Mouse (Mus musculus) liver, embryonic 16.5 days (tissue): ENCODE measurements at regions not wholly inside any gene's neighbourhood (a gene's known extent, or its start where the extent isn't known, plus 50 kb on each side); places are given as distances from the start of the nearest gene placed in this dataset.

ENCODE experiments used
- ATAC-seq: fragments of 200-750 bp; cut with Nextera tagmentation; 2 replicates; pipeline ENCODE4 v1.8.0; 2017; ENCODE audit warnings: low read depth, mild to moderate bottlenecking, moderate number of reproducible peaks, moderate library complexity
- H3K27ac ChIP-seq: fragments of 300-500 bp; sonication (generic); 2 replicates; pipeline ENCODE4 v1.5.1; 2014; ENCODE audit warnings: mild to moderate bottlenecking, low read length
- H3K27me3 ChIP-seq: fragments of 300-500 bp; sonication (generic); 2 replicates; pipeline ENCODE4 v1.6.1; 2014; ENCODE audit warnings: low read depth, low read length, mixed read lengths; ENCODE audit not compliant: control insufficient read depth, insufficient read depth
- H3K36me3 ChIP-seq: fragments of 300-500 bp; sonication (generic); 2 replicates; pipeline ENCODE4 v1.6.1; 2014; ENCODE audit warnings: mild to moderate bottlenecking; ENCODE audit not compliant: control insufficient read depth, insufficient read depth
- H3K4me1 ChIP-seq: fragments of 300-500 bp; sonication (generic); 2 replicates; pipeline ENCODE4 v1.6.1; 2014; ENCODE audit warnings: low read depth, low read length, mixed read lengths; ENCODE audit not compliant: control insufficient read depth
- H3K4me2 ChIP-seq: fragments of 300-500 bp; sonication (generic); 2 replicates; pipeline ENCODE4 v1.6.1; 2014; ENCODE audit warnings: low read depth, low read length, mixed read lengths
- H3K4me3 ChIP-seq: fragments of 300-500 bp; sonication (generic); 2 replicates; pipeline ENCODE4 v1.5.1; 2014; ENCODE audit warnings: low read depth, mild to moderate bottlenecking, low read length
- H3K9ac ChIP-seq: fragments of 300-500 bp; sonication (generic); 2 replicates; pipeline ENCODE4 v1.6.1; 2014; ENCODE audit warnings: low read depth, low read length
- H3K9me3 ChIP-seq: fragments of 300-500 bp; sonication (generic); replicated peaks from 2 replicates; pipeline ENCODE4 v1.6.1; 2016; ENCODE audit warnings: low read length; ENCODE audit not compliant: control insufficient read depth
- WGBS: fragments of 180-500 bp; shearing (Covaris S2); extraction: QIAGEN DNeasy Blood & Tissue Kit; methylation state at CpG from one replicate; pipeline ENCODE4 v1.1.7; 2014; ENCODE audit not compliant: insufficient replicate concordance; 5-methylcytosine and 5-hydroxymethylcytosine counted together

GRCm38 (mm10) chr5:119054393-119054792 lies 493.9 kb downstream of the Med13l start:
- H3K4me3 ChIP-seq = no peak overlapping the region
- no peak overlapping the region for H3K9ac ChIP-seq
- 51% methylated on average over 6 of the region's 6 CpGs for WGBS
- no peak for ATAC-seq
- no peaks in the 10 kb centered on the region for H3K9me3 ChIP-seq
- no peak overlapping the region for H3K4me2 ChIP-seq
- H3K27me3 ChIP-seq = no peaks in the 10 kb centered on the region
- H3K27ac ChIP-seq = no peak overlapping the region
- no peaks in the 10 kb centered on the region for H3K36me3 ChIP-seq
- H3K4me1 ChIP-seq = no peaks in the 10 kb centered on the region

- no peak overlapping the region for H3K4me3 ChIP-seq
- no peak for ATAC-seq
- no peak overlapping the region for H3K4me2 ChIP-seq
- no peak overlapping the region for H3K9ac ChIP-seq
- 27% methylated on average over 12 of the region's 12 CpGs for WGBS
- no peaks in the 10 kb centered on the region for H3K27me3 ChIP-seq
- no peak overlapping the region for H3K27ac ChIP-seq
- no peaks in the 10 kb centered on the region for H3K9me3 ChIP-seq
- H3K4me1 ChIP-seq = no peaks in the 10 kb centered on the region
- H3K36me3 ChIP-seq = no peaks in the 10 kb centered on the region
Measured at GRCm38 (mm10) chr5:119055430-119055829, 495.0 kb downstream of the Med13l start.

- Histone ChIP-seq H3K27me3 (no peaks in the 10 kb centered on the region), H3K9me3 (no peaks in the 10 kb centered on the region), H3K4me1 (no peaks in the 10 kb centered on the region), H3K27ac (no peak overlapping the region), H3K9ac (no peak overlapping the region), H3K4me2 (no peak overlapping the region), H3K4me3 (no peak overlapping the region), H3K36me3 (no peaks in the 10 kb centered on the region)
- 76% methylated on average over 4 of the region's 4 CpGs for WGBS
- no peak for ATAC-seq
Measured at GRCm38 (mm10) chr5:119057813-119058212, 497.3 kb downstream of the Med13l start.

- H3K9me3 ChIP-seq = no peaks in the 10 kb centered on the region
- no peaks in the 10 kb centered on the region for H3K4me1 ChIP-seq
- no peak overlapping the region for H3K27ac ChIP-seq
- no peak overlapping the region for H3K9ac ChIP-seq
- no peaks in the 10 kb centered on the region for H3K36me3 ChIP-seq
- H3K4me3 ChIP-seq = no peak overlapping the region
- H3K27me3 ChIP-seq = no peaks in the 10 kb centered on the region
- ATAC-seq = no peak
- WGBS = 31% methylated on average over 10 of the region's 10 CpGs
- no peak overlapping the region for H3K4me2 ChIP-seq
Measured at GRCm38 (mm10) chr5:119058231-119058851, 497.9 kb downstream of the Med13l start.

- no peaks in the 10 kb centered on the region for H3K9me3 ChIP-seq
- no peak overlapping the region for H3K4me3 ChIP-seq
- no peak overlapping the region for H3K27ac ChIP-seq
- H3K36me3 ChIP-seq = no peaks in the 10 kb centered on the region
- no peak for ATAC-seq
- H3K4me2 ChIP-seq = no peak overlapping the region
- 76% methylated on average over 2 of the region's 2 CpGs for WGBS
- no peak overlapping the region for H3K9ac ChIP-seq
- no peaks in the 10 kb centered on the region for H3K4me1 ChIP-seq
- H3K27me3 ChIP-seq = no peaks in the 10 kb centered on the region
Measured at GRCm38 (mm10) chr5:119059223-119059622, 498.7 kb downstream of the Med13l start.

GRCm38 (mm10) chr5:119060886-119061285 lies 500.4 kb downstream of the Med13l start:
- H3K27ac ChIP-seq = no peak overlapping the region
- 59% methylated on average over 4 of the region's 4 CpGs for WGBS
- no peaks in the 10 kb centered on the region for H3K4me1 ChIP-seq
- H3K9ac ChIP-seq = no peak overlapping the region
- no peak overlapping the region for H3K4me3 ChIP-seq
- H3K27me3 ChIP-seq = no peaks in the 10 kb centered on the region
- H3K4me2 ChIP-seq = no peak overlapping the region
- ATAC-seq = no peak
- no peaks in the 10 kb centered on the region for H3K36me3 ChIP-seq
- no peaks in the 10 kb centered on the region for H3K9me3 ChIP-seq

GRCm38 (mm10) chr5:119062478-119062877 lies 502.0 kb downstream of the Med13l start:
- H3K36me3 ChIP-seq = no peaks in the 10 kb centered on the region
- no peak overlapping the region for H3K4me3 ChIP-seq
- no peaks in the 10 kb centered on the region for H3K4me1 ChIP-seq
- H3K9ac ChIP-seq = no peak overlapping the region
- no peaks in the 10 kb centered on the region for H3K27me3 ChIP-seq
- WGBS = 76% methylated on average over 11 of the region's 11 CpGs
- ATAC-seq = no peak
- no peak overlapping the region for H3K27ac ChIP-seq
- H3K4me2 ChIP-seq = no peak overlapping the region
- H3K9me3 ChIP-seq = no peaks in the 10 kb centered on the region

GRCm38 (mm10) chr5:119066666-119067065 lies 506.2 kb downstream of the Med13l start:
- no peak overlapping the region for H3K27ac ChIP-seq
- no peaks in the 10 kb centered on the region for H3K9me3 ChIP-seq
- H3K9ac ChIP-seq = no peak overlapping the region
- 66% methylated on average over 6 of the region's 6 CpGs for WGBS
- no peaks in the 10 kb centered on the region for H3K4me1 ChIP-seq
- no peak overlapping the region for H3K4me3 ChIP-seq
- H3K4me2 ChIP-seq = no peak overlapping the region
- no peak for ATAC-seq
- no peaks in the 10 kb centered on the region for H3K36me3 ChIP-seq
- H3K27me3 ChIP-seq = no peaks in the 10 kb centered on the region

GRCm38 (mm10) chr5:119069765-119070333 lies 509.4 kb downstream of the Med13l start:
- H3K27me3 ChIP-seq = no peaks in the 10 kb centered on the region
- H3K4me3 ChIP-seq = no peak overlapping the region
- WGBS = 57% methylated on average over 10 of the region's 10 CpGs
- no peaks in the 10 kb centered on the region for H3K4me1 ChIP-seq
- no peaks in the 10 kb centered on the region for H3K9me3 ChIP-seq
- no peak overlapping the region for H3K27ac ChIP-seq
- H3K4me2 ChIP-seq = no peak overlapping the region
- no peaks in the 10 kb centered on the region for H3K36me3 ChIP-seq
- no peak overlapping the region for H3K9ac ChIP-seq
- no peak for ATAC-seq
